Mouse (Mus musculus) c-Kit-positive CD71-positive TER-119-negative erythroid progenitor cells, embryonic 14.5 days (primary cell): ENCODE results near the gene Otp.

ENCODE experiments used
- DNase-seq: peaks from one replicate; pipeline ENCODE4 v3.0.0-alpha.2; 2013; ENCODE audit warnings: low read depth

The Otp gene

GRCm38 (mm10) chr13:94874039-94874425 is 1.4 kb upstream of the Otp start:
- no peak for DNase-seq

GRCm38 (mm10) chr13:94874656-94875395 is 576 bp upstream of the Otp start:
- DNase-seq = no peak

DNA sequence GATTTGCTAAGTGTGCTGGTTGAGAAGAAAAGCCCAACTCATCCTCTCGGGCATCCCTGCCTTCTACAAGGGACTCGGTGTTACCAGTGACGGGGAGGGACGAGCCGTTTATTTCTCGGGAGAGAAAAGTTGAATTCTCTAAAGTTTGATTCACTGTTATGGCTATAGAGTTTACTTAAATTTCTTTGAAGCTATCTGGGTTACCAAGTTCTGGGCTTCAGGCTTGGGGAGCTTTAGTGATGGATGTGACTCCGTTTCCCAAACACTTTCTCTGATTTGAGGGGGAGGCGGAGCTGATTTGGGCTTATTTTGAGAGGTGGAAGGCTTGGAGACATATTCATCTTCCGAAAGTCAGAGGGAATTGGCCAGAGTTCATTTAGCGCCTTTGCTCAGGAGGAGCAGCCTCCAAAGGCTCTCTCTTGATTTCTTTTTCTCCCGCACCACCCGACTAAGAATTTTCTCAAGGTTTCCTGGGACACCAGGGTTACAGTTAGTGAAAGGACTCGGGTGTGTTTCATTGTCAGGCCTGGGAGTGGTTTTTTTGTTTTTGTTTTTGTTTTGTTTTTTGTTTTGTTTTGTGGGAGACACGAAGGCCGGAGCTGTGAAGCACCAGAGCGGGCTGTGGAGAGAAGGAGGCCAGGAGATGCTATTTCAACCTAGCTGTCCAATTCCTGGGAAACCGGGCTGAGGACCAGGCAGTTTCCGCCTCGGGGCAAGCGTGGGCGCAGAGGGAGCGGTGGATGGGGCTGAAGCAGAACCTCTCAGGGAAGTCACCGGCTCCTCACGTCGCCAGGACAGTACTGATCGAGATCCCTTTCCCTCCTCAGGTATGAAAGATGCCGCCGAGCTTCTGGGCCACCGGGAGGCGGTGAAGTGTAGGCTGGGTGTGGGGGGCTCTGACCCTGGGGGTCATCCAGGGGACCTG is 1.1 kb downstream of the Otp start:
- DNase-seq = no peak

DNA sequence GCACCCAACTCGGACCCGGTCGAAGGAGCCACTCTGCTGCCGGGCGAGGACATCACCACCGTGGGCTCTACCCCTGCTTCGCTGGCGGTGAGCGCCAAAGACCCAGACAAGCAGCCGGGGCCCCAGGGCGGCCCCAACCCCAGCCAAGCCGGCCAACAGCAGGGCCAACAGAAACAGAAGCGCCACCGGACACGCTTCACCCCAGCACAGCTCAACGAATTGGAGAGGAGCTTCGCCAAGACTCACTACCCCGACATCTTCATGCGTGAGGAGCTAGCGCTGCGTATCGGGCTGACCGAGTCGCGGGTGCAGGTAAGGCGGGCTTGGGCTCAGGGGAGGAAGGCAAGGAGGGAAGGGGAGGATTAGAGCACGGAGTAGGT is 1.8 kb downstream of the Otp start:
- DNase-seq = no peak

GRCm38 (mm10) chr13:94877991-94878745 is 2.8 kb downstream of the Otp start:
- DNase-seq = no peak

GRCm38 (mm10) chr13:94881201-94881600 is 5.8 kb downstream of the Otp start:
- DNase-seq = no peak

- DNase-seq = no peak
These were observed 6.8 kb downstream of the Otp start for GRCm38 (mm10) chr13:94882221-94882620.

GRCm38 (mm10) chr13:94882711-94883145 is 7.3 kb downstream of the Otp start:
- DNase-seq = no peak

DNA sequence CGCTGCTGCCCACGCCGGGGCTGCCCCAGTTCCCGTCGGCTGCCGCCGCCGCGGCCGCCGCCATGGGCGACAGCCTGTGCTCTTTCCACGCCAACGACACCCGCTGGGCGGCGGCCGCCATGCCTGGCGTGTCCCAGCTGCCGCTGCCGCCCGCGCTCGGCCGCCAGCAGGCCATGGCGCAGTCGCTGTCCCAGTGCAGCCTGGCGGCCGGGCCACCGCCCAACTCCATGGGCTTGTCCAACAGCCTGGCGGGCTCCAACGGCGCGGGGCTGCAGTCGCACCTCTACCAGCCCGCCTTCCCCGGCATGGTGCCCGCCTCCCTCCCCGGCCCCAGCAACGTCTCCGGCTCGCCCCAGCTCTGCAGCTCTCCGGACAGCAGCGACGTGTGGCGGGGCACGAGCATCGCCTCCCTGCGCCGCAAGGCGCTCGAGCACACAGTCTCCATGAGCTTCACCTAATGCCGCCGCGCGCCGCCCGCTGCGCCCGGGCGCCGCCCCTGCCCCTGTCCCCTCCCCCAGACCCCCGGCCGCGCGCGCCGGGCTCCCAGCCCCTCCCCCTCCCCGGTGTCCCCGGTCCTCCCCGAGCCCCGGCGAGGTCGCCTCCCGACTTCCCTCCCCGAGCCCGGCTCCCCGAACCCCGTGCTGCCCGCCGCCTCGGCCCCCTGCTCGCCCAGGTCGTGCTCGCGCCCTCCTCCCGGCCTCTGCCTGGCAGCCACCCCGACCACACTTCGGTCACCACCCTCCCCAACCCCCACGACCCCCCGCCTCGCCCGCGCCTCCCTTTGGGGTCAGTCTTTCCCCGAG is 8.0 kb downstream of the Otp start:
- DNase-seq = no peak

GRCm38 (mm10) chr13:94883966-94884960 is 8.9 kb downstream of the Otp start:
- DNase-seq = no peak

DNA sequence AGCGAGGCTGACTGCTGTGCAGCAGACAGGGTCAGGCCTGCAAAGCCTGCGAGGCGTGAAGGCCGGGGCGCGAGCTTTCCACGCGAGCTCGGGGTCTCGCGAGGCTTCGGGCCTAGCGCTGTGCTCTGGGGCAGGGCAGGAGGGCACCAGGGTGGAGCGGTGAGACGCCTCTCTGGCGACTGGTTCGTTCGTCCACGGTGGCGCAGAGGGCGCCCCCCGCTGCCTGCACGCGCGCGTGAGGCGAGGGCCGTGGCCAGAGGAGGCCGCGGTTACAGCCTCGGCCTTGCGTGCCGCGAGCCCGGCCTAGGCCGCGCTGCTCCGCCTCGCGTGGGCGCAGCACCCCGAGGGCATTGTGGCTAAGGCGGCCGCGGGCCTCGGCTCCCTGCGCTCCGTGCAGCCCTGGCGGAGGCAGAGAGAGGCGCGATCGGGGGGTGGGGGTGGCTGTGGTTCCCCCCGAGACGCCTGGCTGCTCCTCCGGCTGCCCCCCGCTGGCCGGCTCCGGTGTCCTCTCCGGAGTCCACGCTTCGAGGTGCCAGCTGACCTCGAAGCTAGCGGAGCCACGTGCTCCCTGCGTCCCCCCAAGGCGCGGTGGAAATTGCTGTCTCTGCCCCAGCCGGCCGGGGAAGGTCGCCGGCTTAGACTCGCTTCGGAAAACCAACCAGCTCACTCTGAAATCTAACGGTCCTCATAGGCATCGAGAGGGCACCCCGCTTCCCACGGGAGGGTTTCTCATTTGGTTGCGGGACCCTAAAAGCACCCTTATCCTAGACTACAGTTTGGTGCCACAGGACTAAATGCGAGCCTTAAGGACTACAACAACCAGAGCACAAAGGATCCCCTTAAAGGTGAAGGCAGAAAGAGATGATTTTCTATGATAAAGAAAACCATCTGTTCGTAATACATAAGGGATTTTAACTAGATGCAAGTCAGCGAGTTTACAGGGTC is 10.2 kb downstream of the Otp start:
- no peak for DNase-seq

DNA sequence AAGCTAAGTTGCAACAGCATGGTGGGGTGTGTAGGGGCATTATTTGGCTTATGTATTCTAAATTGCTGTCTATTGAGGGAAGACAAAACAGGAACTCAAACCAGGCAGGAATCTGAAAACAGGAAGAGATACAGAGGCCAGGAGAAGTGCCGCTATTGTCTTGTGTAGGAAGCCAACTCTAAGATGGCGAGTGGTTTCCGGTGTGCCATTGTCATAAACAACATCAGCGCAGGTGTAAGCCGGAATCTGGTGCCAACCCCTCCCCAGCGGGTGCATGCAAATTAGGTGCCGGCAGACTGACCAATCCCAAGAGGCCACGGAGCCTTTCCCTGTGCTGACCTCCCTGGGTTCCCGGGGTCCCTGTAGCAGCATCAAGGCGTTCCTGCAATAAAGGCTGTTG is 32.4 kb downstream of the Otp start:
- no peak for DNase-seq

DNA sequence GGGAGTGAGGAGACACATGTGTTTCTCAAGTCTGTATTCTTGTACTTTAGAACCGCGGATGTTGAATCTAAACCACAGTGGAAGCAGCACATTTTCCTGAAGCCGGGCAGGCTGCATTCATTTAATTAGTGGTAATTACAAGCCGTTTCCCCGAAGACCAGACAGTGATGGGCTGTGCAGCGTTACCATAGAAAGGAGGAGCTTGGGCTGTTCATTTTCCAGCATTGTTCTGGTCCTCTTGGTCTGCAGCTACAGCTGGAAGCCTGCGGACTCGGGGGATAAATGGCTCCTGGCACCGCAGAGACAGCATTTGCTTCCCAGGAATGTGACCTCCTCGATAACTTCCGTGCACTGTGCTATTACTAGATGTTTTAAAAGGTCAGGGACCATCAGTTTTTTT is 37.6 kb downstream of the Otp start:
- no peak for DNase-seq

DNA sequence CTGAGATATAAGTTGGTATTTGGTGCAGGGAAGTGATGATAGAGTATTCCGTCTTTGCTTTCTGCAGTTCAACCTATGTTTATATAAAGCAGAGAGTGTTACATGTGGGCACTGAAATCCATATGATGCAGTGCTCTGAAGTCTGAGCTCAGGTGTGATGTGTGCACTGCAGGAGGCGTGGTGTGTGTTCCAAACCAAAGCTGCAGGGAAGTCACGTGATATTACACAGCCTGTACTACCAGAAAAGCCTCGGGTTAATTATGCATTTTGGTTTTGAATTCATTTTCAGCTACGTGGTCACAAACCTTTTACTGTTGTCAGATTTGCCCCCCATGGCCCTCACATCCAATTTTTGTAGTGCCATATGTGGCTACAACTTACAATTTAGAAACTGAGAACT is 40.3 kb downstream of the Otp start:
- no peak for DNase-seq

DNA sequence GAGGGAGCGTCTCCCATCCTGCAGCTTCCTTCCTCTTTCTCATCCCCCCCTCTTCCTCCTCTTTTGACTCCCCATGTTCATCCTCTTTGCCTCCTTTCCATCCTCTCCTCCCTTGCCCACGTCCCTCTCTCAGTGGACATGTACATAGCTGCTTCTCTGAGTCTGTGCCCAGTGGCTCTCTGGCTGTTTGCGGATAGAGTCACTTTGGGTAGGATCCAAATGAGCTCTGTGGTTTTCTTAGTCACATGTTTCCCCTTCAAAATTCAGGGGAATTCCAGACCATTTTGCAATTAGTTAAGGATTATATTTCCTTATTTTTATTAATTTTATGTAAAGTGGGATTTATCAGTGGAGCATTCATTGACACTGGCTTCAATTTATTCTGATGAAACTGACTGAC is 52.7 kb downstream of the Otp start:
- DNase-seq = no peak
